Mouse (Mus musculus) lung, embryonic 14.5 days (tissue): ENCODE results near the gene Foxp1. TPM values are rescaled to one million over a fixed set of nuclear protein-coding genes. Genes with fewer than 3 reads are reported as not detected.

Experiments
- ATAC-seq: fragments of 200-750 bp; cut with Nextera tagmentation; 2 replicates; pipeline ENCODE4 v1.8.0; 2017; ENCODE audit warnings: mild to moderate bottlenecking, moderate TSS enrichment, moderate library complexity; ENCODE audit not compliant: insufficient read depth
- DNase-seq: peaks from one replicate; pipeline ENCODE4 v3.0.0-alpha.2; 2015
- H3K27ac ChIP-seq: fragments of 300-500 bp; sonication (generic); 2 replicates; pipeline ENCODE4 v1.5.1; 2014; ENCODE audit warnings: low read depth, mild to moderate bottlenecking, moderate library complexity
- H3K27me3 ChIP-seq: fragments of 300-500 bp; sonication (generic); 2 replicates; pipeline ENCODE4 v1.6.1; 2014; ENCODE audit warnings: low read length, control low read depth; ENCODE audit not compliant: insufficient read depth
- H3K36me3 ChIP-seq: fragments of 300-500 bp; sonication (generic); 2 replicates; pipeline ENCODE4 v1.6.1; 2014; ENCODE audit warnings: control low read depth; ENCODE audit not compliant: insufficient read depth
- H3K4me1 ChIP-seq: fragments of 300-500 bp; sonication (generic); 2 replicates; pipeline ENCODE4 v1.6.1; 2014; ENCODE audit warnings: antibody characterized with exemption, control low read depth; ENCODE audit not compliant: insufficient read depth
- H3K4me2 ChIP-seq: fragments of 300-500 bp; sonication (generic); 2 replicates; pipeline ENCODE4 v1.6.1; 2014; ENCODE audit warnings: mild to moderate bottlenecking
- H3K4me3 ChIP-seq: fragments of 300-500 bp; sonication (generic); 2 replicates; pipeline ENCODE4 v1.5.1; 2014; ENCODE audit warnings: low read depth, low read length
- H3K9ac ChIP-seq: fragments of 300-500 bp; sonication (generic); 2 replicates; pipeline ENCODE4 v1.6.1; 2014
- H3K9me3 ChIP-seq: fragments of 300-500 bp; sonication (generic); 2 replicates; pipeline ENCODE4 v1.6.1; 2016; ENCODE audit warnings: low read depth, low read length, control low read depth
- CTCF ChIP-seq: IDR thresholded peaks from 2 replicates; pipeline ENCODE4 v1.5.1; 2016; ENCODE audit warnings: antibody characterized with exemption, low read depth
- WGBS: fragments of 180-500 bp; shearing (Covaris S2); extraction: QIAGEN DNeasy Blood & Tissue Kit; methylation state at CpG from one replicate; pipeline ENCODE4 v1.1.7; 2014; 5-methylcytosine and 5-hydroxymethylcytosine counted together
- polyA plus RNA-seq: library from polyadenylated mRNA; unstranded; fragments of >200 nt; fragmentation: Nextera tagmentation; extraction: Ambion mirVana; gene quantifications from 2 replicates; pipeline ENCODE4 v1.2.1, GENCODE M21; 2014

The Foxp1 gene
- polyA plus RNA-seq, 1 experiment from 2014 or later = 111 TPM

GRCm38 (mm10) chr6:99235588-99235987 is 286.9 kb downstream of the Foxp1 start:
- WGBS = 67% methylated on average over 8 of the region's 8 CpGs
- Histone ChIP-seq H3K4me3 (no peak overlapping the region), H3K36me3 (no peaks in the 10 kb centered on the region), H3K9me3 (no peaks in the 10 kb centered on the region), H3K4me2 (no peak overlapping the region), H3K27ac (no peak overlapping the region), H3K4me1 (no peaks in the 10 kb centered on the region), H3K27me3 (no peaks in the 10 kb centered on the region), H3K9ac (no peak overlapping the region)
- ATAC-seq = 0 out of 2 replicates have a peak, but pooled peaks have one; percentile 11
- no peak for DNase-seq
- TF ChIP-seq CTCF = no peak

- 83% methylated on average over 10 of the region's 10 CpGs for WGBS
- H3K9me3 ChIP-seq = no peaks in the 10 kb centered on the region
- no peak overlapping the region for H3K4me2 ChIP-seq
- no peak overlapping the region for H3K9ac ChIP-seq
- no peaks in the 10 kb centered on the region for H3K27me3 ChIP-seq
- no peak for TF ChIP-seq CTCF
- DNase-seq (no peak), ATAC-seq (no peak)
- H3K4me3 ChIP-seq = no peak overlapping the region
- no peaks in the 10 kb centered on the region for H3K36me3 ChIP-seq
- H3K4me1 ChIP-seq = no peaks in the 10 kb centered on the region; the same call in 1 of the 2 replicates
- H3K27ac ChIP-seq = no peak overlapping the region
These were observed 289.1 kb downstream of the Foxp1 start for GRCm38 (mm10) chr6:99233411-99233810.

GRCm38 (mm10) chr6:99228336-99228870 is 294.1 kb downstream of the Foxp1 start:
- no peaks in the 10 kb centered on the region for H3K9me3 ChIP-seq
- no peak overlapping the region for H3K27ac ChIP-seq
- H3K4me3 ChIP-seq = no peak overlapping the region
- no peaks in the 10 kb centered on the region for H3K27me3 ChIP-seq
- no peak for ATAC-seq
- 57% methylated on average over 6 of the region's 6 CpGs for WGBS
- DNase-seq = peak; percentile 70
- H3K4me1 ChIP-seq = no peaks in the 10 kb centered on the region; the same call in 1 of the 2 replicates
- TF ChIP-seq CTCF = no peak
- no peak overlapping the region for H3K4me2 ChIP-seq
- H3K36me3 ChIP-seq = no peaks in the 10 kb centered on the region
- H3K9ac ChIP-seq = no peak overlapping the region

- H3K9ac ChIP-seq = no peak overlapping the region
- no peak overlapping the region for H3K4me3 ChIP-seq
- DNase-seq (no peak), ATAC-seq (no peak)
- no peak for TF ChIP-seq CTCF
- H3K27ac ChIP-seq = no peak overlapping the region
- H3K36me3 ChIP-seq = no peaks in the 10 kb centered on the region
- WGBS = 82% methylated on average over 5 of the region's 5 CpGs
- no peak overlapping the region for H3K4me2 ChIP-seq
- H3K9me3 ChIP-seq = no peaks in the 10 kb centered on the region
- H3K4me1 ChIP-seq = no peaks in the 10 kb centered on the region
- H3K27me3 ChIP-seq = no peaks in the 10 kb centered on the region
These were observed 301.4 kb downstream of the Foxp1 start for GRCm38 (mm10) chr6:99221147-99221546.

GRCm38 (mm10) chr6:99220472-99220871 is 302.0 kb downstream of the Foxp1 start:
- Histone ChIP-seq H3K4me3 (no peak overlapping the region), H3K4me1 (no peaks in the 10 kb centered on the region), H3K36me3 (no peaks in the 10 kb centered on the region), H3K9ac (no peak overlapping the region), H3K9me3 (no peaks in the 10 kb centered on the region), H3K4me2 (no peak overlapping the region), H3K27ac (no peak overlapping the region), H3K27me3 (no peaks in the 10 kb centered on the region)
- WGBS = 98% methylated on average over 3 of the region's 3 CpGs
- ATAC-seq (no peak), DNase-seq (no peak)
- no peak for TF ChIP-seq CTCF

GRCm38 (mm10) chr6:99217846-99218245 is 304.7 kb downstream of the Foxp1 start:
- WGBS = 69% methylated on average over 2 of the region's 2 CpGs
- DNase-seq (no peak), ATAC-seq (no peak)
- TF ChIP-seq CTCF = no peak
- no peak overlapping the region for H3K9ac ChIP-seq
- no peak overlapping the region for H3K27ac ChIP-seq
- no peak overlapping the region for H3K4me2 ChIP-seq
- H3K36me3 ChIP-seq = no peaks in the 10 kb centered on the region
- H3K4me3 ChIP-seq = no peak overlapping the region
- no peaks in the 10 kb centered on the region for H3K27me3 ChIP-seq
- H3K4me1 ChIP-seq = no peaks in the 10 kb centered on the region
- no peaks in the 10 kb centered on the region for H3K9me3 ChIP-seq

- H3K4me3 ChIP-seq = no peak overlapping the region
- no peaks in the 10 kb centered on the region; the same call in 1 of the 2 replicates for H3K4me1 ChIP-seq
- H3K9me3 ChIP-seq = no peaks in the 10 kb centered on the region
- ATAC-seq = no peak
- no peaks in the 10 kb centered on the region for H3K27me3 ChIP-seq
- no peaks in the 10 kb centered on the region for H3K36me3 ChIP-seq
- no peak for DNase-seq
- no peak overlapping the region for H3K9ac ChIP-seq
- WGBS = 85% methylated on average over 7 of the region's 7 CpGs
- no peak for TF ChIP-seq CTCF
- no peak overlapping the region for H3K27ac ChIP-seq
- H3K4me2 ChIP-seq = no peak overlapping the region
These were observed 305.4 kb downstream of the Foxp1 start for GRCm38 (mm10) chr6:99217155-99217554.
